Mouse (Mus musculus) liver, embryonic 14.5 days (tissue): ENCODE data around the gene Klhl40. TPM values are rescaled to one million over a fixed set of nuclear protein-coding genes. Genes with fewer than 3 reads are reported as not detected.

Experiments
- ATAC-seq: fragments of 200-750 bp; cut with Nextera tagmentation; 2 replicates; pipeline ENCODE4 v1.8.0; 2017; ENCODE audit warnings: moderate number of reproducible peaks, mild to moderate bottlenecking, moderate library complexity; ENCODE audit not compliant: insufficient read depth
- DNase-seq, 3 experiments: peaks; one replicate each; pipeline ENCODE4 v3.0.0-alpha.2; 2012 to 2013; ENCODE audit warnings: low read depth in 3 of 3, low spot score in 3 of 3
- H3K27ac ChIP-seq: fragments of 300-500 bp; sonication (generic); 2 replicates; pipeline ENCODE4 v1.5.1; 2014; ENCODE audit warnings: moderate library complexity, mild to moderate bottlenecking, control low read depth, inconsistent platforms
- H3K27me3 ChIP-seq: fragments of 300-500 bp; sonication (generic); 2 replicates; pipeline ENCODE4 v1.6.1; 2014; ENCODE audit warnings: mild to moderate bottlenecking, low read length, moderate library complexity; ENCODE audit not compliant: control insufficient read depth, insufficient read depth
- H3K36me3 ChIP-seq: fragments of 300-500 bp; sonication (generic); replicated peaks from 2 replicates; pipeline ENCODE4 v1.6.1; 2014; ENCODE audit warnings: low read depth; ENCODE audit not compliant: control insufficient read depth, insufficient read depth
- H3K4me1 ChIP-seq, 2 experiments: fragments of 200-500 bp in 1 of 2; fragments of 300-500 bp in 1 of 2; sonication (generic) in 1 of 2; replicated peaks; 2 replicates each; pipeline ENCODE4 v1.6.1; 2012 to 2014; ENCODE audit warnings: antibody characterized with exemption in 1 of 2, inconsistent platforms in 1 of 2, low read length in 1 of 2; ENCODE audit not compliant: control insufficient read depth in 2 of 2, insufficient read depth in 2 of 2
- H3K4me2 ChIP-seq: fragments of 300-500 bp; sonication (generic); 2 replicates; pipeline ENCODE4 v1.6.1; 2014; ENCODE audit warnings: low read depth, mild to moderate bottlenecking, control low read depth, moderate library complexity
- H3K4me3 ChIP-seq, 2 experiments: fragments of 200-500 bp in 1 of 2; fragments of 300-500 bp in 1 of 2; sonication (generic) in 1 of 2; 2 replicates each; pipeline ENCODE4 v1.5.1; 2012 to 2014; ENCODE audit warnings: low read depth in 2 of 2, low read length in 2 of 2, mild to moderate bottlenecking in 2 of 2, control low read depth in 1 of 2, inconsistent platforms in 1 of 2, moderate library complexity in 1 of 2; ENCODE audit not compliant: insufficient read depth in 1 of 2
- H3K9ac ChIP-seq: fragments of 300-500 bp; sonication (generic); replicated peaks from 2 replicates; pipeline ENCODE4 v1.6.1; 2014; ENCODE audit warnings: mild to moderate bottlenecking, control low read depth, moderate library complexity
- H3K9me3 ChIP-seq: fragments of 300-500 bp; sonication (generic); 2 replicates; pipeline ENCODE4 v1.6.1; 2016; ENCODE audit warnings: low read length, mixed read lengths; ENCODE audit not compliant: control insufficient read depth
- CTCF ChIP-seq: IDR thresholded peaks from 2 replicates; pipeline ENCODE4 v1.5.1; 2016; ENCODE audit warnings: antibody characterized with exemption, low read depth, control low read depth
- EP300 ChIP-seq: IDR thresholded peaks from 2 replicates; pipeline ENCODE4 v1.6.1; 2016; ENCODE audit warnings: antibody characterized with exemption, low read depth
- WGBS: fragments of 180-500 bp; shearing (Covaris S2); extraction: QIAGEN DNeasy Blood & Tissue Kit; methylation state at CpG from one replicate; pipeline ENCODE4 v1.1.7; 2014; ENCODE audit not compliant: insufficient replicate concordance; 5-methylcytosine and 5-hydroxymethylcytosine counted together
- polyA plus RNA-seq, 2 experiments: library from polyadenylated mRNA; depleted of rRNA in 1 of 2; stranded (reverse) in 1 of 2; unstranded in 1 of 2; fragments of >200 nt; fragmentation: Nextera tagmentation in 1 of 2; extraction: Ambion mirVana in 1 of 2; gene quantifications; 2 replicates each; pipeline versions ENCODE4 v1.2.1 to v1.2.3; 2012 to 2014

Gene Klhl40
- polyA plus RNA-seq, 2 experiments = not detected

DNA sequence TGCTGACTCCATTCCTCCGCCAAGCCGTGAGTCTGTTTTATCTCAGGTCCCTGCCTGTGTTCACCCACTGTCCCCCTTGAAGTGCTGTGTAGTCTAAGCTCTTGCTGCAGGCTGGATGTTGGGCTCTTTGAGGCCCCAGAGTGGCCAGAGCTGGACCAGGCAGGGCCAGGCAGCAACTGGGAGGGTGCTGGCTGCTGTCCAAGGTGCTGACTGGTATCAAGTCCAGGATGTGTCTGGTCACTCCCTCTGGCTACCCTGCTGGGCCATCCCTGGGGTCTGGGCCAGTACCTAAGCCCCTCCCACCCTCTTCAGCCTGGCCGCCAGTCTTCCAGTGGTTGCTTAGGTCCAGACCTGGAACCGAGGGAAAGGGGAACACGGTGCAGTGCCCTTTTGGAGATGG is 13.8 kb downstream of the Klhl40 start:
- Histone ChIP-seq H3K4me1 (no peaks in the 10 kb centered on the region), H3K36me3 (no peaks in the 10 kb centered on the region), H3K9ac (no peak overlapping the region), H3K9me3 (no peaks in the 10 kb centered on the region), H3K4me2 (no peak overlapping the region), H3K4me3 (no peak overlapping the region), H3K27me3 (no peaks in the 10 kb centered on the region), H3K27ac (no peak overlapping the region)
- TF ChIP-seq CTCF = no peak
- no peak for TF ChIP-seq EP300
- 12% methylated on average over 5 of the region's 5 CpGs for WGBS
- ATAC-seq (no peak), DNase-seq (peak in 1 of 3 experiments; percentile 22)

GRCm38 (mm10) chr9:121791757-121792521 is 14.5 kb downstream of the Klhl40 start, which contains the start of gene Hhatl:
Hhatl (minus strand) TSS chr9:121792507.
- 49% methylated on average over 24 of the region's 24 CpGs for WGBS

GRCm38 (mm10) chr9:121794972-121795539 is 17.6 kb downstream of the Klhl40 start:
- 36% methylated on average over 1 of the region's 1 CpGs for WGBS
- DNase-seq (no peak), ATAC-seq (no peak)
- Histone ChIP-seq H3K9me3 (no peaks in the 10 kb centered on the region), H3K27me3 (no peaks in the 10 kb centered on the region), H3K4me2 (no peak overlapping the region), H3K4me1 (no peaks in the 10 kb centered on the region), H3K27ac (no peak overlapping the region), H3K4me3 (no peak overlapping the region), H3K36me3 (no peaks in the 10 kb centered on the region), H3K9ac (no peak overlapping the region)
- TF ChIP-seq EP300 = no peak
- no peak for TF ChIP-seq CTCF

More at GRCm38 (mm10) chr9:121791757-121792521, 14.5 kb downstream of the Klhl40 start, which contains the start of gene Hhatl:
- no peaks in the 10 kb centered on the region for H3K36me3 ChIP-seq
- no peaks in the 10 kb centered on the region for H3K27me3 ChIP-seq
- H3K27ac ChIP-seq = no peak within 1 kb of the TSS
- no peak within 1 kb of the TSS for H3K4me3 ChIP-seq
- H3K4me2 ChIP-seq = no peak within 1 kb of the TSS
- no peaks in the 10 kb centered on the region for H3K4me1 ChIP-seq
- H3K9ac ChIP-seq = no peak within 1 kb of the TSS
- H3K9me3 ChIP-seq = no peaks in the 10 kb centered on the region
- no peak for DNase-seq
- no peak for ATAC-seq
- TF ChIP-seq EP300 (no peak), CTCF (no peak)

GRCm38 (mm10) chr9:121797722-121798121 is 20.3 kb downstream of the Klhl40 start:
- Histone ChIP-seq H3K4me3 (no peak overlapping the region), H3K9ac (no peak overlapping the region), H3K4me2 (no peak overlapping the region), H3K27ac (no peak overlapping the region), H3K9me3 (no peaks in the 10 kb centered on the region), H3K36me3 (no peaks in the 10 kb centered on the region), H3K4me1 (0 out of 4 replicates have a peak, but pooled peaks cover 0 to 2% of the 10 kb centered on the region in 2 experiments), H3K27me3 (no peaks in the 10 kb centered on the region)
- DNase-seq (no peak), ATAC-seq (no peak)
- 11% methylated on average over 12 of the region's 12 CpGs for WGBS
- TF ChIP-seq CTCF (no peak), EP300 (no peak)

DNA sequence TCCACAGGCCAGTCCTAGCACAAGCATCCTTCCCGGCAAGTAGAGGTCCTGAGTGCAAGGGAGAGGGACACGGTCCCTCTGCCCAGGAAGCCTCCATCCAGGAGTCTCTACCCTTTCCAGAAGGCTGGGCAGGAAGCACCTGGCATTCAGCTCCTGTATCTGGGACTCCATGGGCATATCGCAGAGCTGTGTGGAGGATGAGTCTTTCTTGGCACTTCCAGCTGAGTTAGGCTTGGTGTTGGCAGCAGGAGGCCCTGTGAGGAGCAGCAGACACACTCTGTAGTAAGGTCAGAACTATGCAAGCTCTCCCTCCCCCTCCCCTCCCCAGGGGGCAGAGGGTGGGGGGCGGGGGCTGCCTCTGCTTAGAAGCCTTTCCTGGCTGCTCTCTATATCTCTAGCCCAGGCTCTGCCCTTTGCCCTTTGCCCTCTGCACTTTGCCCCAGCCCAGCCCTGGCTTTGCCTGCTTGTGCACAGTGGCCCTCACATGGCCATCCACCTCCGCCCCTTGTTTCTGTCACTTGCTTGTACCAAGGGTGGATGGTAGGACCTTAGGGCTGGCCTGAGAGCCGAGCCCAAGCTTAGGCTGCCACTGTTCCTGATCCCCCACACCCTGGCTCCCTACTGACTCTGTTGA is 21.6 kb downstream of the Klhl40 start:
- TF ChIP-seq EP300 = no peak
- no peak for TF ChIP-seq CTCF
- H3K27me3 ChIP-seq = no peaks in the 10 kb centered on the region
- no peaks in the 10 kb centered on the region for H3K9me3 ChIP-seq
- no peak overlapping the region for H3K4me2 ChIP-seq
- ATAC-seq (peak; percentile 31; the same call in 1 of the 2 replicates), DNase-seq (no peak)
- 0 out of 4 replicates have a peak, but pooled peaks cover 0 to 4% of the 10 kb centered on the region in 2 experiments for H3K4me1 ChIP-seq
- H3K4me3 ChIP-seq = no peak overlapping the region
- no peaks in the 10 kb centered on the region for H3K36me3 ChIP-seq
- 32% methylated on average over 6 of the region's 6 CpGs for whole genome bisulfite sequencing
- no peak overlapping the region for H3K27ac ChIP-seq
- H3K9ac ChIP-seq = no peak overlapping the region
